Mouse (Mus musculus) telencephalon, adult 2 months (tissue): ENCODE results near the gene Slc37a4.
"Not testable (repeated sequence)": the region's sequence is repeated elsewhere in the genome, so short reads cannot be mapped to it uniquely, and the experiment has no call there.

Experiments
- DNase-seq: peaks from one replicate; pipeline ENCODE4 v3.0.0-alpha.2; 2011; ENCODE audit warnings: low read depth, low spot score

The Slc37a4 gene

DNA sequence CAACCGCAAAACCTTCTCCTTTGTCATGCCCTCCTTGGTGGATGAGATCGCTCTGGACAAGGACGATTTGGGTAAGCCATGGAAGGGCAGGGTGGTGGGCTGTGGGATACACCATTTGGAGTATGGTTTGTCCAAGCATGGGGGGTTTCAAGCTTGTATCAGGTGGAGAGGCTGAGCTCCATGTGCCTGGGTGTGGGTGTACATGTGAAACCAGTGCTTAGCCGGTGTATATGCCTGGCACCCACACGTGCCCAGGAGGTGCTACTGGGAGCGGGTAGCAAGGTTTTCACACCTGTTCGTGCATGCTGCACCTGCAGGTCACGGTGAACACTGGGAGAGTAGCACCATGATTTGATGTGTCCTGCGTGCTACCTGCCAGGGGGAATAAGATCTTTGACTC, 1.9 kb downstream of the Slc37a4 start:
- DNase-seq: no peak

DNA sequence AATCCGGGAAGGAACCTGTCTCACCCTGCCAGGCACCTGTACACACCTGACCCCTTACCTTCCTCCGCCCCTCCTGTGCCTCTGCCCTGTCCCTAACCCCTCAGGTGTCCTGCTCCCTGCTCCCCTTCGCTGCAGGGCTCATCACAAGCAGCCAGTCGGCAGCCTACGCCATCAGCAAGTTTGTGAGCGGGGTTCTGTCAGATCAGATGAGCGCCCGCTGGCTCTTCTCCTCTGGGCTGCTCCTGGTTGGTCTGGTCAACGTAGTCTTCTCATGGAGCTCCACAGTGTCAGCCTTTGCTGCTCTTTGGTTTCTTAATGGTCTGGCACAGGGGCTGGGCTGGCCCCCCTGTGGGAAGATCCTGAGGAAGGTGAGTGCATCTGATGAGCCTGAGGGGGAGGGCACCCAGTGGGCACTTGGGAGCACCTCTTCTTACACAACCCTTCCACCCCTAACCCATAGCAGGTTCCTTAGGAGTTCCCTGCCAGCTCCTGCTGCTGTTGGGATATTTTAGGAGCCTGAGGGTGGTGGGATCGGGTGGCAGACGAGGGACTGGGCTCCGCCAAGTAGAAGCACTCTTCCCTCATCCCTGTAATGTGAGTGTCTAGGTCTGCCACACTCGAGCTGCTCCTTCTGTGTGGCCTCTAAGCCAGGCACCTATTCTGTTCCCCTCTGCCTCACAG, 2.6 kb downstream of the Slc37a4 start:
- DNase-seq: no peak

DNA sequence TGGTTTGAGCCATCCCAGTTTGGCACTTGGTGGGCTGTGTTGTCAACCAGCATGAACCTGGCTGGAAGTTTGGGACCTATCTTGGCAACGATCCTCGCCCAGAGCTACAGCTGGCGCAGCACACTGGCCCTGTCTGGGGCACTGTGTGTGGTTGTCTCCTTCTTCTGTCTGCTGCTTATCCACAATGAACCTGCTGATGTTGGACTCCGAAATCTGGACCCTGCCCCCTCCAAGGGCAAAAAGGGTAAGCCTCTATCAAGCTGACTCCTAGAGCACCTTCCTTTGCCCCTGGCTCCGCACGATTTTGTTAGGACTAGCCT, 3.1 kb downstream of the Slc37a4 start:
- DNase-seq: no peak

GRCm38 (mm10) chr9:44401081-44401480, 4.4 kb downstream of the Slc37a4 start:
- DNase-seq: no peak

- no peak for DNase-seq
Measured at GRCm38 (mm10) chr9:44405011-44405410, 8.4 kb downstream of the Slc37a4 start.

- DNase-seq: peak; percentile 96
Measured at GRCm38 (mm10) chr9:44406906-44407751, 10.5 kb downstream of the Slc37a4 start, which contains the start of the genes Rps25 and Trappc4. Rps25 (plus strand) TSS chr9:44407139. Trappc4 (minus strand) TSS chr9:44407600.

DNA sequence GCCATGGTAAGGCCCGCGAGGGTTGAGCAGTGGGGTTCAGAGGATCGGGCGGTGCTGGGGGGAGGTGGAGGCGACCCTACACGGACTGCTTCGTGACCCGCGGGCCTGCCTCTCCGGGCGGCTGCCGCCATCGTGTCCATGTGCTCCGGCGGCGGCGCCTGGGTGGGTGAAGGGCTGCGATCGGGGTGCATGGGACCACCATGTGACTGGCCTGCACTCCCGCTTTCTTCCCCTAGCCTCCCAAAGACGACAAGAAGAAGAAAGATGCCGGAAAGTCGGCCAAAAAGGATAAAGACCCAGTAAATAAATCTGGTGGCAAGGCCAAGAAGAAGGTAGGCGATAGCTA, 11.1 kb downstream of the Slc37a4 start:
- DNase-seq: no peak

DNA sequence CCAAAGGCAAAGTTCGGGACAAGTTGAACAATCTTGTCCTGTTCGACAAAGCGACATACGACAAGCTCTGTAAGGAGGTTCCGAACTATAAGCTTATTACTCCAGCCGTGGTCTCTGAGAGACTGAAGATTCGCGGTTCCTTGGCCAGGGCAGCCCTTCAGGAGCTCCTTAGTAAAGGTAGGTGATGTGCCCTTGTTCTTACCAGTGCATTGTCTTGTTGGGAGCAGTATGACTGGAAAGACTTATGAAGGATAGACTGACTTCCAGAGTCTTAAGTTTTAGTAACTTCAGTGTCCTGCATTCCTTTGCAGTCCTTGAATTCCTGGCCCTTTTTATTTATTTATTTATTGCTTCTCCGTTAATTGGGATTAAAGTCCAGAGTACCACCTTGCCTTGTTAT, 12.0 kb downstream of the Slc37a4 start:
- DNase-seq: not testable (repeated sequence)

DNA sequence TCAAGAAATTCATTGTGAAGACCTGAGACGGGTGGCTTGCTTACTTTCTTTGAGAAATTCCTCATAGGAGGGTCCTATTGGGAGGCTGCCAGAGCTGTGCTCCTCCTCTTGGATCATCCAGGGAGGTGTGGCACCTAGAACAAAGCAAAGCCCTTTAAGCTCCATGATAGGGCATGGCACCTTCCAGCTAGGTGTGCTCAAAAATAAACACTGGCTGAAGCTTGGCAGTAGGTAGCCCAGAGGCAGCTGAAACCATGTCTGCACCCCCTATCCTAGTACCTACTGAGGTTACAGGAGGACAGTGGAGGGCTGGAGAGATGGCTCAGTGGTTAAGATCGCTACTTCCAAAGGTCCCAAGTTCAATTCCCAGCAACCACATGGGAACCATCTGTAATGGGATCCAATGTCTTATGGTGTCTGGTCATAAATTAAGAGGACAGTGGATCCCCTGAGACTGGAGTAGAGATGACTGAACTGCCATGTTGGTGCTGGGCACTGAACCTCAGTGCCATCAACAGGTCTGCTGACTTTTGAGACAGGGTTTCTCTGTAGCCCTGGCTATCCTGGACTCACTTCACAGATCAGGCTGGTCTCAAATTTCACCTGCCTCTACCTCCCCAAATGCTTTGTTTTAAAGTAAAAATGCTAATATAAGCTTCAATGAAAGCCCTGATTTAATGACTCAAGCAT, 14.1 kb downstream of the Slc37a4 start:
- no peak for DNase-seq

DNA sequence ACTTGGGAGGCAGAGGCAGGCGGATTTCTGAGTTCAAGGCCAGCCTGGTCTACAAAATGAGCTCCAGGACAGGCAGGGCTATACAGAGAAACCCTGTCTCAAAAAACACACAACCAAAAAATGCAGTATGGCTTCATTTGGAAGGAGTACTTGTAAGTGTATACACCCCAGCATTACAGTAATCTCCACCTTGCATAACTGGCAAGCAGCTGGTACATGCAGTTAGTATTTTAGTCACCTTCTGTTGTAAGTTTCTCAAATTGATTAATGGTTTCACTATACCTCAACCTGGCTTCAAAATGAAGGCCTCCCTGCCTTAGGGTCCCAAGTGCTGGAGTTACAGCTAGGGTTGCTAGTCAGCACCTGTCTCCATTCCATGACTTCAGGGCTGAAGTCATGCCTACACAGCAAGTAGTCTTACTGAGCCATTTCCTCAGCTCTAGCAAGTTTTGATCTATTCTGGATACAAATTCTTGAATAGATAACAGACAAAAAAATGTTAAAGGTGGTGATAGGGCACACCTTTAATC, 15.0 kb downstream of the Slc37a4 start:
- DNase-seq: no peak

- no peak for DNase-seq
Measured at GRCm38 (mm10) chr9:44412306-44412705, 15.7 kb downstream of the Slc37a4 start.

- no peak for DNase-seq
Measured at GRCm38 (mm10) chr9:44412781-44413180, 16.1 kb downstream of the Slc37a4 start.

DNA sequence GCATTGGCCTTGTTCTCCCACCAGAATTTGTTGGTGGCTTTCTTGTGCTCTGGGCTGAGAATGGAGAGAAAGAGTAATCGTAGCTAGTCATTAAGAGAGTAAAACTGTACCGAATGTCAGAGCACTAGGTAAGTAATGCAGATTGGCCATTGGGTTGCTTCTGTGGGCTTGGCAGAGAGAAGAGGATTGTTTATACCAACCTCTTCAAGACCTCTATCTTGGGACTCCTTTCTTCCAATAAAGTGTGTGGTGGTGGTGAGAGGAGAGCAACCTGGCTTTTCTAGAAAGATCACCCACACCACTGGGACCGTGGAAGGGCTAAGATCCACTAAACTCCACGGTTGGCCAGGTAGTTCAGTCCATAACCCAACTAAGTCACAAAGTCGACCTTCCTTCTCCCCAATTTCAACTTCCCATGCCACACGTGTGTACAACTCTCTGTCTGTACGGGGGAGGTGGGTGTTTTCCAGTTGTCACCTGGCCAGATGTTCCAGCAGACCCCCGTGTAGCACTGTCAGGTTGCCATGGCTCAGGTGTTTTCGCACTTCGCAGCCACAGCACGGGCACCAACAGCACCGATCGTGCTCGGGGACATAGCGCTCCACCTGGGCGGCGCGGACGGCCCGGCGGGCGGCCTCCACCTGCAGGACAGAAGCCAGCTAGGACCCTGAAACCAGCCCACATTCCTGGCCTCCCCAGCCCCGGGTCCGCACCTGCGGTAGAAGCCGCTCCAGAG, 20.7 kb downstream of the Slc37a4 start:
- no peak for DNase-seq

- peak; percentile 90 for DNase-seq
Measured at GRCm38 (mm10) chr9:44417892-44418363, 21.3 kb downstream of the Slc37a4 start.

- DNase-seq: no peak
Measured at GRCm38 (mm10) chr9:44418519-44419385, 22.1 kb downstream of the Slc37a4 start, which contains the start of gene Ccdc84. Ccdc84 (minus strand) TSS chr9:44418569.

DNA sequence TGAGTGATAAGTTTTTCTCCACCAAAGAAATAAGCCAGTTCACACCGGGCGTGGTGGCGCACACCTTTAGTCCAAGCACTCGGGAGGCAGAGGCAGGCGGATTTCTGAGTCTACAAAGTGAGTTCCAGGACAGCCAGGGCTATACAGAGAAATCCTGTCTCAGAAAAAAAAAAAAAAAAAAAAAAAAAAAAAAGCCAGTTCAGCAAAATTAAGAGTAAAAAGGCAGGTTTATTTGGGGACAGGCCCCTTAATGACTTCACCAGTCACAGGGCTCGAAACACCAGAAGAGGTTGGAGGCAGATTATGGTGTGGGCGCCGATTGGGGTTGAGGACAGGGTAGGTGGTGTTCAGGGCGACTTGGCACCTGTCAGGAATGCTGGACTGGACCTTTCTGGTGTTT, 23.1 kb downstream of the Slc37a4 start:
- not testable (repeated sequence) for DNase-seq

GRCm38 (mm10) chr9:44420280-44420898, 23.7 kb downstream of the Slc37a4 start:
- DNase-seq: no peak

DNA sequence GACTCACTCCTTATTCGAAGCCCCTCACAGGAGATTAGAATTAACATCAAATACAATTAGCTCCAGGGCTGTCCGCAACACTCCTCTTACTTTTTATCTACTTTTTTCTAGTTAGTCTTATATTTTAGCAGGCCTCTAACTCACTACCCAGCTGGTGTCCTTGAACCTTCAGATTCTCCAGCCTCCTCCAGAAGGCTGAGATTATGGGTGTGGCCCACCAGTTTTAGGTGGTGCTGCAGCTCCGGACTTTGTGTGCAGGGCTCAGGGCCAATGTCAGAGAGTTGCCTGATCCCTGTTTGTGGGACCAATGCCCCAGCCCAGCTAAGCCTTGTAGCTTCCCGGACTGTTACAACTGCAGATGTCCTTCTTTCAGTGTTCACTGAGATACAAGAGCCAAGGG, 26.9 kb downstream of the Slc37a4 start:
- no peak for DNase-seq

DNA sequence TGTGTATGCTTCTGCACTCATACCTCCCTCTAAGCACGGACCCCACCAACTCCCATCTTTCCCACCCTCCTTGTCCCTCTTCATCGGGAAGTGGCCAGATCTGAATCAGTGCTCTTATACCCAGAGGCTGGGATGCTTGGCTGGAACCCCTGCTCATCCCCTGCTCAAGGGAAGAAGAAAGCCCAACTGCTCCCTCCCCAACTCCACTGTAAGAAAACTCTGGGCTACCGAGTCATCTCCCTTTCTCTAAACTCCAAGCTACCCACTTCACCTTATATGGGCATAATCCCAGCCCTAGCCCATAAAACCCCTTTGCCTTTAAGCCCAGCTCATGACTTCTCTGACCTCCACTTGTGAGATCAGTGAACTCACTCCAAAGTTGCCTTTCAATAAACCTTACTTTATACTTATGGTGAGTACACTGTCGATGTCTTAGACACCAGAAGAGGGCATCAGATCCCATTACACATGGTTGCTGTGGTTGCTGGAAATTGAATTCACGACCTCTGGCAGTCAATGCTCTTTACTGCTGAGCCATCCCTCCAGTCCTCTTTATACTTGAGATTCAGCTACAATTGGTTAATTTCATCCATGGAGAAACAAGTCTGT, 36.0 kb downstream of the Slc37a4 start:
- DNase-seq: no peak

DNA sequence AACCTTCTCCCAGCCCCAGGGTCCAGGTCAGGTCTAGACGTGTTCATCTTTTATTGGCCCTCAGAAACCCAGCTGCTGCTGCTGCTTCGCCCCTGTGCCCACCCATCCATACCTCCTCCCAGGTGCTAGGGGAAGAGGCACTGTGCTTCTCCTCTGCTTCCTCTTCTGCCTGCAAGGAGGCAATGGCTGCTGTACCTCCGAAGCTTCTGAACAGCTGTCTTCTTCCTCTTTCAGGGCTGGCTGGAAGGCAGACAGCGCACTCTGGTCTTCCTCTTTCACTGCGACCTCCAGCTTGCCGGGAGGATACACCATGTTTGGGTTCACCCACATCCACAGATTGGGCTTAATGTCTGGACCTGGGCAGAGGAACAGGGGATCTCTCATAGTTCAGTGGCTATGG, 39.1 kb downstream of the Slc37a4 start:
- DNase-seq: no peak
